Mouse (Mus musculus) erythroblast, embryonic 14.5 days (primary cell): ENCODE measurements around the gene Ppfia1. TPM values are rescaled to one million over a fixed set of nuclear protein-coding genes. Genes with fewer than 3 reads are reported as not detected.

ENCODE experiments used
- H3K27me3 ChIP-seq: 2 replicates; pipeline ENCODE4 v1.6.1; 2012; ENCODE audit warnings: inconsistent platforms; ENCODE audit not compliant: control insufficient read depth
- H3K36me3 ChIP-seq: 2 replicates; pipeline ENCODE4 v1.6.1; 2012; ENCODE audit warnings: mild to moderate bottlenecking, inconsistent platforms; ENCODE audit not compliant: control insufficient read depth
- H3K4me1 ChIP-seq: 2 replicates; pipeline ENCODE4 v1.6.1; 2012; ENCODE audit warnings: inconsistent platforms; ENCODE audit not compliant: control insufficient read depth
- H3K4me3 ChIP-seq: replicated peaks from 2 replicates; pipeline ENCODE3; 2012; ENCODE audit warnings: moderate library complexity, mild to moderate bottlenecking, inconsistent platforms
- H3K9me3 ChIP-seq: 2 replicates; pipeline ENCODE4 v1.6.1; 2012; ENCODE audit warnings: low read length, inconsistent platforms, mixed read lengths; ENCODE audit not compliant: control insufficient read depth
- GATA1 ChIP-seq: IDR thresholded peaks from 2 replicates; pipeline ENCODE4 v1.6.1; 2012; ENCODE audit warnings: low read length, inconsistent platforms, mixed read lengths
- TAL1 ChIP-seq: IDR thresholded peaks from 3 replicates; pipeline ENCODE4 v1.6.1; 2012; ENCODE audit warnings: low read length, inconsistent platforms, mixed read lengths
- polyA plus RNA-seq: library from polyadenylated mRNA; stranded (reverse); fragments of >175 nt; gene quantifications from 2 replicates; pipeline ENCODE4 v1.2.3, GENCODE M21; 2012

Gene Ppfia1
- polyA plus RNA-seq, 1 experiment = 6.1 TPM

DNA sequence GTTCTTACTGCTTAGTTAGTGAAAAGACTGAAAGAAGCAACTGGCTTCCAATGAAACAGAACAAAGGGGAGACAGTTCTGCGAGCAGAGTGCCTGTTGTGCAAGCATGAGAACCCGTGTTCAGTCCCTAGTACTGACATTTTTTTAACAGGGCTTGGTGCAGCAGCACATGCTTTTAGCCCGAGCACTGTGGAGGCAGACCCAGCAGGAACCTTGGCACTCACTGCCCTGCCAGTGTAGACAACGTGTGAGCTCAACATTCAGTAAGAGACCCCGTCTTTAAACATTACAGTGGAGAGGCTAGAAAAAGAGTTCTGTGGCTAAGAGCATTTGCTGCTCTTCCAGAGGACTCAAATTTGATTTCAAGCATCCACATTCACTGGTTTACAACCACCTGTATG lies 36.8 kb downstream of the Ppfia1 start:
- TF ChIP-seq TAL1 (no peak), GATA1 (no peak)
- Histone ChIP-seq H3K4me3 (no peak overlapping the region), H3K36me3 (peaks cover 91% of the 10 kb centered on the region), H3K4me1 (peaks cover 10% of the 10 kb centered on the region), H3K27me3 (no peaks in the 10 kb centered on the region), H3K9me3 (no peaks in the 10 kb centered on the region)

DNA sequence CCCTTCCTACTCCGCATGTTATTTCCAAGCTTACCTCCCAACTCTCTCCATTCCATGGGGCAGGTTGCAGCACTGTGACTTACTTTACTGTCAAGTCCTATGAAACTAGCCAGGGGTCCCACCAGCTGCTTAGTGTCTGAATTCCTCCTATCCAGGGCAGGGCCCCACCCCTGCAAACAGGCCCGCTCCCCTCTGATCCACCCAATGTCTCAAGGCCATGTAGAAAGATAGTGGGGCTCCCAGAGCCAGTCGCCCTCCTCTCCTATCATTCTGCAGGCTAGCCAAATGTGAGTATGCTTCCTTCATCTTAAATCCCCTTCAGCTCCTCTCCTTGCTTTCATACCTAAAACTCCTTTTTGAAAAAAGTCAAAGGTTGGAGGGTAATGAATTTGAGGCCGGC lies 44.4 kb downstream of the Ppfia1 start:
- TF ChIP-seq GATA1 (no peak), TAL1 (no peak)
- Histone ChIP-seq H3K4me3 (no peak overlapping the region), H3K4me1 (peaks cover 3% of the 10 kb centered on the region), H3K36me3 (peaks cover 98% of the 10 kb centered on the region), H3K27me3 (no peaks in the 10 kb centered on the region), H3K9me3 (no peaks in the 10 kb centered on the region)

DNA sequence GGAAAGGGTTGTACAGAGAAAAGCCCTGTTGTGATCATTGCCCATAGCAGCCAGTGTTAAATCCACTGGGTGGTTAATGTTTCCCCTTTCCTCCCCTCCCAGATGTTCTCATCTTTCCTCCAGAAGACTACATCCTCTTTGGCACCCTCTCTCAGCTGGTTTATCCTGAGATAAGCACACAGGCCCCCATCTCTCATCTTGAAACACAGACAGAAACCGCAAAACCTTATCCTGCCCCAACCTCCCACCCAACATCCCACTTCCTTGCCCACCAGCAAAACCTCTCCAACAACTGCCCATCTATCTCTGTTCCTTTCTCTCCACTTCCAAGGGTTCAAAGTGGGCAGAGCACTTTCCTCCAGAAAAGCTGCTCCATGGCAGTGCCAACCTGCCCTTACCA lies 46.7 kb downstream of the Ppfia1 start:
- Histone ChIP-seq H3K4me1 (peaks cover 3% of the 10 kb centered on the region), H3K27me3 (no peaks in the 10 kb centered on the region), H3K36me3 (peaks cover 98% of the 10 kb centered on the region), H3K4me3 (no peak overlapping the region), H3K9me3 (no peaks in the 10 kb centered on the region)
- TF ChIP-seq TAL1 (no peak), GATA1 (no peak)

DNA sequence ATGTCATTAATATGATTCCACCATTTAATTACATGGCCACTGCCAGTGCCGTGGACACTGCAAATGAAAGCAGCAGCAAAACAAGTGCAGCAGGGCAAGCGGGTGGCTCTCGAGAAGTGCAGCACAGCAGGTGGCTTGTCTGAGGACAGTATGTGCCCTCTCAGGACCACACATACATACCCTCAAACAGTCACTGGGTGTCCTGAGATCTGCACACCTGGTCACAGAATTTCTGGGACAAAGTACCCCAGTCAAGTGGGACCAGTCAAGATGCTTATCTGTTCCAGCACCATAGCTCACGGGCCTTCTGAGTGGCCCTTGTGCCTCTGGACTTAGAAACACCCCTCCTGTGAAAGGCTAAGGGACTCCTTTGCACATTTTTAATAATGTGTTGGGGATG lies 49.6 kb downstream of the Ppfia1 start:
- H3K36me3 ChIP-seq = peaks cover 98% of the 10 kb centered on the region
- no peaks in the 10 kb centered on the region for H3K9me3 ChIP-seq
- no peaks in the 10 kb centered on the region for H3K27me3 ChIP-seq
- no peak overlapping the region for H3K4me3 ChIP-seq
- TF ChIP-seq TAL1 (no peak), GATA1 (no peak)
- H3K4me1 ChIP-seq = peaks cover 3% of the 10 kb centered on the region; the same call in 1 of the 2 replicates

DNA sequence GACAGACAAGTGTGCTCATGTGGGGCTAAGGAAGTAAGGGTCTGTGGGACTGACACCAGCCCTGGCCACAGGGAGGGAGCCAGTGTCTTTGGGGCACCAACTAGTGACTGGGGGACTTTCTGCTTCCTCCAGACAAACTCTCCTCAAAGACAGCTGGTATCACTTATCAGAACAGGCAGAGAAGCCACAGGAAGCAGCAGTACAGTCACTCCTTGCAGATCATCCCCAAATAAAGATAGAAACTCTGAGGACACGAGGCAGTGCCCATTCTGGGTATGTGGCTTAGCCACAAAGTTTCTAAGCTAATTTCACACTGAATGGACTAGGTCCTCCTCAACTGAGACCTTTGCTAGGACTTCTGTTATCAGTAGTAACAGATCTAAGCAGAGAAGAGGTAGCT lies 60.6 kb downstream of the Ppfia1 start:
- H3K4me3 ChIP-seq = no peak overlapping the region
- H3K27me3 ChIP-seq = no peaks in the 10 kb centered on the region
- TF ChIP-seq GATA1 = no peak
- TF ChIP-seq TAL1 = no peak
- H3K9me3 ChIP-seq = no peaks in the 10 kb centered on the region
- H3K36me3 ChIP-seq = peaks cover 89% of the 10 kb centered on the region
- peaks cover 47% of the 10 kb centered on the region for H3K4me1 ChIP-seq

DNA sequence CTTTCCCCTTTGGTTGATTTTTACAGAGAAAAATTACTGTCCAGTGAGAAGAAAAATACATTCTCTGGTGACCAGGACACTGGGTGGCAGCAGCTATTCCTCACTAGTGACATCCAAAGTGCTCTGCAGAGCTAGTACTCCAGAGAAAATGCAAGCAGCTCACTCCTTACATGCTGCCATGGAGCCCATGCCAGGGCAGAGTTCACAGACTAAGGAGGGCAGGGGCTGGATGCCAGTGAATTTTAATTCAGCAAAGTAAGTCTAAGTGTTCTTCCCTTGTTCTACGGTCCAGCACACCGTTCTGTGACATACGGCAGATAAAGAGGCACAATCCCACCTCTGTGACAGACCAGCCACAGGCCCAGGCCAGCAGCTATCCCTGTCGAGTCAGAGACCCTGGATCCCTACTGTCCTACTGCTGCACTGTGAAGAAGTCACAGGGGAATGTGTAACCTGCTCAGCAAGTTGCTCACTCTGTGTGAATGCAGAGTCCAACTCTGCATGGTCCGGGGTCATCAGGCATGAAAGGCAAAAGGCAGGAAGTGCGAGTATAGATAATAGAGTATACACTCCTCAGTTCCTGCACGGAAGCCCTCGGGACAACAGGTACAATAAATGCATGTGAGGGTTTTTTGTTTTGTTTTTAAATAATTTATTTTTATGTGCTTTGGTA lies 63.2 kb downstream of the Ppfia1 start:
- H3K4me3 ChIP-seq = no peak overlapping the region
- H3K36me3 ChIP-seq = peaks cover 84% of the 10 kb centered on the region
- H3K4me1 ChIP-seq = peaks cover 47% of the 10 kb centered on the region
- TF ChIP-seq GATA1 = no peak
- no peaks in the 10 kb centered on the region for H3K27me3 ChIP-seq
- H3K9me3 ChIP-seq = no peaks in the 10 kb centered on the region

DNA sequence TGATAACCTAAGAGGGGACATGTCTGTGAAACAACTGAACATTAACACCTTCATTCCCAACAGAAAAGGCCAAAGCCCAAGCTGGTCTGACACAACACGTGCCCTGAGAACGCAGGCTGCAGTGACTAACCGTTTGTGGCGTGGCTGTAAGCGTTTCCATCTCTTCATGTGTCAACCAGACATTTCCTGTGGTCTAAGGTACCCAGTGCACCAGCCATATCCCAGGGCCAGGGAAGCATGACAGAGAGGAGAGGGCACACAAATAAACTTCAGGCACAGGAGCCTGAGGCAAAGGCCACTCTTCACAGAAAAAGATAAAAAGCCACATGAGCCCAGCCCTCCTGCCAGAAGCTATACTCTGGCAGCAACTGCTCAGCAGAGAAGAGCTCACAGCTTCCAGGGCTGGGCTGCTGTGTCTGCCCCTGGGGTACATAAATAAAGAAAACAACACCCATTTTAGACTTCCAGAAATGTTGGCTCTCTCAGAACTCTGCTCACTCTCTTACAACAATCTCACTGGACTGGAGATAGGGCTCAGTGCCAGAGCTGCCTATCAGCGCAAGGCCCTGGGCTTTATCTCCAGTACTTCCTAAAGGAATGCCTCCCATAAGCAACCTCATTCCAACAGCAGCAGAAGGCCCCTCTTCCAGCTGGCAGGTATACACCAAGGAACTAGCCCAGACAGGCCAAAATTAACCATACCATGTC lies 64.3 kb downstream of the Ppfia1 start:
- Histone ChIP-seq H3K4me1 (peaks cover 47% of the 10 kb centered on the region), H3K4me3 (no peak overlapping the region), H3K9me3 (no peaks in the 10 kb centered on the region), H3K27me3 (no peaks in the 10 kb centered on the region), H3K36me3 (peaks cover 88% of the 10 kb centered on the region)
- TF ChIP-seq GATA1 = no peak
- no peak for TF ChIP-seq TAL1

DNA sequence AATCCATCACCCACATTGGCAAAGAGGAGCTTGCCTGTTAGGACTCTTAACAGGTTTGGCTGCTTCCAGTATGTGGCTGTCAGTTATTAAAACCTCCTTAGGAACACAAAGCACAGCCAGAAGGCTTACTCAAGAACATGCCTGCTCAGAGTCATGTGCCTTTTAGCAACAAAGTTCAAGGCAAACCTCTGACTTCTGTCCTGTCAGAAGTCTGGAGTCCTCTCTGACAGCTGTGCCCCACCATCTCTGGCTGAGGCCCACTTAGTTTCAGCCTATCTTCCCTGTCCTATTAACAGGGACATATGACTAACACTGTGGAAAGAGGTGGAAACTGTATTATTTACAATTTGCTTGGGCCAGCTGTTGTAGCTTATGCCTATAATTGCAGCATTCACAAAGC lies 73.2 kb downstream of the Ppfia1 start:
- H3K36me3 ChIP-seq = peaks cover 88% of the 10 kb centered on the region
- TF ChIP-seq TAL1 = no peak

DNA sequence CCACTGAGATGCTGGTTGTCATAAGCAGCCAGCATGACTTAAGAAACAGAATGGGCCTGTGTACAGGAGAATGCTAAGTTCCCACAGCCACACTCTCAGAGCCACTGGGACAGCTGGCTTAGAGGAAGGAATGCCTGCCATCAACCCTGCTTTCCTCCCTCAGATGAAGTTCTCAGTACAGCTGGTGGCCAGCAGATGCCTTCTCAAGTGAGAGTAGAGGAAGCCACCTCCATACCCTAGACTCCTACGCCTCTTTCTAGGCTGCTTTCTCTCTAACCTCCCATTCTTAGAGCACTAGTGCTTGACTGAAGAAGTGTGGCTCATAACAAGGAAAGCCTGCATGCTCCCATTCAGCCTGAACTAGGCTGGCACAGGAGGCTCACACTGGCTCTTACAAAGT lies 74.0 kb downstream of the Ppfia1 start:
- no peak overlapping the region for H3K4me3 ChIP-seq
- H3K4me1 ChIP-seq = no peaks in the 10 kb centered on the region
- TF ChIP-seq GATA1 = no peak
- no peak for TF ChIP-seq TAL1
- H3K27me3 ChIP-seq = no peaks in the 10 kb centered on the region
- peaks cover 81% of the 10 kb centered on the region for H3K36me3 ChIP-seq
- H3K9me3 ChIP-seq = no peaks in the 10 kb centered on the region

More for the DNA sequence above, 73.2 kb downstream of the Ppfia1 start:
- H3K4me1 ChIP-seq = no peaks in the 10 kb centered on the region
- no peaks in the 10 kb centered on the region for H3K27me3 ChIP-seq
- H3K9me3 ChIP-seq = no peaks in the 10 kb centered on the region
- H3K4me3 ChIP-seq = no peak overlapping the region
